Mouse (Mus musculus): ENCODE data around the gene Cacna1c. TPM values are rescaled to one million over a fixed set of nuclear protein-coding genes. Genes with fewer than 3 reads are reported as not detected.

The Cacna1c gene
- total RNA-seq, 2 experiments from 2014 or later, result 201 to 225 TPM

GRCm38 (mm10) chr6:119145109-119145508 is 51.1 kb downstream of the Cacna1c start:
- no peak for DNase-seq

- DNase-seq, result peak; percentile 75 to 76
Observed at GRCm38 (mm10) chr6:119139561-119139960, 56.7 kb downstream of the Cacna1c start.

- DNase-seq, result peak in 1 of 2 experiments; percentile 24
Observed at GRCm38 (mm10) chr6:119137768-119138167, 58.5 kb downstream of the Cacna1c start.

- DNase-seq, result no peak
Observed at GRCm38 (mm10) chr6:119132863-119133262, 63.4 kb downstream of the Cacna1c start.

- peak in 1 of 2 experiments; percentile 33 for DNase-seq
Observed at GRCm38 (mm10) chr6:119132111-119132735, 64.0 kb downstream of the Cacna1c start.

DNA sequence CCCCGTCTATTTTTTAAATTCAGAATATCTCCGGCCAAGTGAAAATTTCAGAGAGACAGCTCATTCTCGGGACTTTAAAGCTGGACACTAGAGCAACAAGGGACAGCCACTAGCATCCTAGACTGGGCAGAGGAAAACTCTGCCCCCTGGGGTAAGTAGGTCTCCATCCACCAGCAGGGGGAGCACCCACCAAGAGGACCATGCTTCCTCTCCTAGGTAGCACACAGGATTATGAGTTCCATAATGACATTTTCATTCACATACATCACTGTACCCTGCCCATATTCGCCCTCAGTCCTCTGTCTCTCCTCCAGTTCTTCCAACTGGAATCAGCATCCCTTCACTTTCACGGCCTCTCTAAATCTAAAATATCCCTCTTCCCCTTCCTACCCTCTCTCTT is 66.6 kb downstream of the Cacna1c start:
- peak; percentile 50 to 77 for DNase-seq

- DNase-seq, result no peak
Observed at GRCm38 (mm10) chr6:119128521-119128920, 67.7 kb downstream of the Cacna1c start.

DNA sequence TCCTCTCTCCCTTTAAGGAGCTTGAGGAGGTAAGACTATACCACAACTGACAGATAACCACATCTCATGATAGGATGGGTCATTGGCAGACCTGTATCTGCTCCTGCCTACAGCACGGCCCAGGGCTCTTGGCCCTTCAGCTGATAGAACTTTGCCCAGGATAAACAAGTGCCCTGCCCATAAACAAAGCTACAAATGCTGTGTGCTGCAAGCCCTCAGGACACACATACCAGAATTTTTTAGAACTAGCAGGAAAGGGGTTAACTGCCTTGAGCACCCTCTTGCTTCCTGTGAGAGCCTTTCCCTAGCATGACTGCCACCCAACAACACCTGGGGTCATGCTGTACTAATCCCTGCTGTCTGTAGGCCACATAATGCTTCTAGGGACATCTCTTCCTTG is 68.1 kb downstream of the Cacna1c start:
- DNase-seq, result no peak

- DNase-seq, result no peak
Observed at GRCm38 (mm10) chr6:119126991-119127390, 69.2 kb downstream of the Cacna1c start.

DNA sequence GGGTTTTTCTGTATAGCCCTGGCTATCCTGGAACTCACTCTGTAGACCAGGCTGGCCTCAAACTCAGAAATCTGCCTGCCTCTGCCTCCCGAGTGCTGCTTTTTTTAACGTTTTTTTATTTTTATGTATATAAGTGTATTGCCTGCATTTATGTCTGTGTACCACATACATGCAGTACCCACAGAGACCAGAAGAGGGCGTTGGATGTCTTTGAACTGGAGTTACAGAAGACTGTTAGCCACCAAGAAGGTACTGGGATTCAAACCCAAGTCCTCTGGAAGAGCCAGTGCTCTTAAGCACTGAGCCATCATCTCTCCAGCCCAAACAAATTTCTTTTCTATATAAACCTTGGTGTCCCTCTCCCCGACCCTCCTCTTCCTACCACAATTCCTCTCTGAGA is 77.8 kb downstream of the Cacna1c start:
- no peak for DNase-seq

GRCm38 (mm10) chr6:119116290-119116689 is 79.9 kb downstream of the Cacna1c start:
- no peak for DNase-seq

GRCm38 (mm10) chr6:119113362-119113761 is 82.9 kb downstream of the Cacna1c start:
- DNase-seq, result no peak

- DNase-seq, result no peak
Observed at GRCm38 (mm10) chr6:119110369-119110768, 85.8 kb downstream of the Cacna1c start.

DNA sequence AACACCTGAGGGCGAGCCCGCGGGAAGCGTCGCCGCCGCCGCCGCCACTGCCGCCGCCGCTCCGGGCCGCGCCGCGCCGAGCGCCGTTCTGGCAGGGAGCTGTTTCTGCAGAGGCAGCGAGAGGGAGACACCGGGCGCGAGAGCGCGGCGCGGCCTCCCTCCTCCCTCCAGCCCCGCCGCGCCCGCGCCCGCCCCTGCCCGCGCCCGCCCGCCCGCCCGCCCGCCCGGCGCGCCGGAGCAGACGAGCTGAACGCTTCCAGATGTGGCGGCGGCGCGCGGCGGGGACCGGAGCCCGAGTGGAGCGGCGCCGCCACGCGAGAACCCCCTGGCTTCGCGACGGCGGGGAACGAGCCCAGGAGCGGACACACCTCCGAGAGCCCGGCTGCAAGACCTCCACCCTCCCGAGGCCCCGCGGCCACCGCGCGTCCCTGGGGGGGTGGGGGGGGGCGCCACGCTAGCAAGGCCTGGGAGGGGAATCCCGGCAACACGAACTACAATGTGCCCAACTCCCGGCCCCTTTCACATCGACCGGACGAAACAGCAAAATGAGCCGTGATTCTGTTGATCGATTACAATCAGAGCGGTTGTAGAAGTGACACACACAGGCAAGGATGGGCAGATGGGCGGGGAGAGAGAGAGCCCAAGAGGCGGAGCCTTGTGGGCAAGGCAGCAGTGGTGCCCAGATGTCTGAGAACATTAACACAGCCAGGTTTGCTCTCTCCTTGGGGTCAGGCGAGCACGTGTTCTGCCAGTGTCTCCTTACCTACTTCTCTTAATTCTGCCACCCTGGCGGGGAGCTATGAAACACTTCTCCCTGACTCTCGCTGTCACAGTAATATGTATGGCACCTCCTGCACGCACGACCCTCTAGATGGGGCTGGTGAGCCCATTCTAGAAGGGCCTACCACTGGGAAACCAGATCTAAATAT is 87.5 kb downstream of the Cacna1c start:
- peak; percentile 56 to 73 for DNase-seq

DNA sequence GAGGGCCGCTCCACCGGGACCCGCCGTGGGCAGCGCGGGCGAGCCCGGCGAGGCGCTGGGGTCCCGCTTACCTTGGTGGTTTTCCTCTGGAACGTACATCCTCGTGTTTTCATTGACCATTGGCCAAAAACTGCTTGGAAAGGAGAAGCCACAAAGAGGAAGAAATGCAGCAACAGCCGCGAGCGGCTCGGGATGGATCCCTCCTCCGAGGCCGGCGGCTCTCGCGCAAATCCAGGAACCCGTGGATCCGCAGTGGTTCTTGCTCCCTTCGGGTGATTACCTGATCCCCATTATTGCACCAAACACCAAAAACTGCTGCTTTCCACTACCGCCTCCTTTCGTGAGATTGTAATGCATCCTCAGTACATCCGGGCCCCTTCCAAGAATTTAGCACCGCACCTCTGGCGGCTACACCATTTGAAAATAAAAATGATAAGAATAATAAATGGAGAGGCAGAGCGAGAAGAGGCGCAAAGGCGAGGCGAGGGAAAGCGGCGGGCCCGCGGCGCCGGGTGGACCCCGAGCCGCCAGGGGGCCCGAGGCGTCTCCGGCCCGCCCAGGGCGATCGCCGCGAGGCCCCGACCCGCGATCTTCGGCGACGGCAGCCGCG is 88.3 kb downstream of the Cacna1c start:
- peak in 1 of 2 experiments; percentile 57 for DNase-seq

DNA sequence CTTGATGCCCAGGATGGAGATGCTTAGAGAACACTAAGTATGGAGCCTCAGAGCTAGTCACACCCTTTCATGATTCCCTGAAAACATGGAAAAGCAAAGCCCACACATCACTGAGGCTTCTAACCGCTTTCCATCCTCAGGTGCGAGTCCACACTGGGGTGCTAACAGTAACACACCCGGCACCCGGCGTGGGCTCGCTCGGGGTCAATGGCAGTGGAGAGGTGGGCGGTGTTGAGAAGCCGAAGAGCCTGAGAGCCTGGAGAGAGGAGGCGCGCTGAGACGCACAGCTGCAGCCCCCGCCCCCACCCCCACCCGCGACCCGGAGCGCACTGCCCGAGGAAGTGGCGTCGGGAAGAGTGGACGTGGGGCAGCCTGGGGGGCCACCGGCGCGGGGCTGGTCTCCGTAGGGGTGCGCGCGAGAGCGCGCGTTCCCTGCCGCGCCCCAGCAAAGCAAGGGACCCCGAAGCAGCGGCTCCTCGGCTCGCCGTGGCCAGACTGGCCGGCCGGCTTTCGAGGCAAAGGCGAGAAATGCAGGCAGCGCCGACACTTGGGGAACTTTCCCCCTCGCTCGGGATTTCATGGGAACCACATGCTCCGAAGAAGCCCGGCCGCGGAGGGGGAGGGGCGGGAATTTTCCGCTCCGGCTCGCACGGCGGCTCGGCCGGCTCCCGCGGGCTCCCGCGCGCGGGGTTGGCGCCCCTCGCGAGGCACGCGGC is 88.9 kb downstream of the Cacna1c start:
- DNase-seq, result peak; percentile 42 to 65

DNA sequence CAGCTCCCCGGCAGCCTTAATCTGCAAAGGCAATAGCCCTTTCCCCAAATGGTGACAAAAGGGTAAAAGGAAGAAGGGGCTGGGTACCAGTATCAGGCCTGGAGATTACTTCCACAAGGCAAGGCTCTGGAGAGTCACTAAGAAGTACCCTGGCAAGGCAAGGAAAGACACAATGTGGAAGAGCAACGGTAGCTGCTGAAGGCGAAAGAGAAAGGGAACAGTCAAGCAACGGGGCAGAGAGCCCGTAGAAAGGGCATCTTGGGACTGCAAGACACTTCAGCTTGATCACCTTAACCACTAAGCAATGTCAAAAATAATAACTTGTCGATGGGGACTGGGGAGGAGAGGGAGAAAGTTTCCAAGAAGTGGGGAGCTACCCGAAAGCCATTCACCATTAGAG is 89.5 kb downstream of the Cacna1c start:
- DNase-seq, result no peak

DNA sequence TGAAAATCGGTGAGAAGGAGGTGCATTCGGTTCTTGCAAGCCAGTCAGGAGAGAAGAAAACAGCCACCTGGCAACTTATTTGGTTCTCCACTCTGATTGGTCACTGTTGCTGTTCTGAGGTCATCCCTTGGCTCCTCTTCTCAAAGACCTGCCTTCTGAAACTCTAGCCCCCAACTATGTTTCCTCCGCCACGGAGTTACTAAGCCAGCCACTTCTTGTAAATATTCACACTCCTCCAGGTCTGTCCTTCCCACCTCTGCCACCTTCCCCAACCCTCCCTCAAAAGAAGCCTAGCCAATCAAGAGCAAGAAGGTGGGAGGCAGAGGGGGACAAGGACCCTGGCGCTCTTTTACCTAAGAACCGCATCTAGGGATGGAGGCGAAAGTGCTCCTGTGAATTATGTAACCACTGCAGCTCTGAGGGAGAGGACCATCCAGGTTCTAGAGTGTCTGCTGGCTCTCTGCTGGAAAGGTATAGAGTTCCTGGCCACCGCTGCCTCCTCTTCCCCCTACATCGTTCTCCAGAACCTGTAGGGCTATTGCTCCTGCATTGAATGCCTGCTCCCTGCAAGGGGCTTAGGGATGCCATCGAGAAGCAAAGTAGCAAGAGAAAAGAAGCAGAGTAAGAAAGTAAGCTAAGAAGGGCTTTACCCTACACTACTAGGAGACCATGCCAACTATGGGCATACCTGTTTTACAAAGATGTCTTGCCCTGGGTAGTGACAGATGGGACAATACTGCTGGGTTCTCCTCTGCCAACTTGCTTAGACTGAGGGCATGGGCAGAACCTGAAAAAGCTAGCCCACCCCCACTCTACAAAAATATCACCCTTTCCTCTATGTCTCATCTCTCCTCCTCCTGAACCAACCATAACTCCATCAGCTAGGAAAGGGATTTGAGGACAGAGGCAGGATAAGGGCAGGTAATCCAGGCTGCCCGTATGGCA is 90.3 kb downstream of the Cacna1c start:
- DNase-seq, result no peak

DNA sequence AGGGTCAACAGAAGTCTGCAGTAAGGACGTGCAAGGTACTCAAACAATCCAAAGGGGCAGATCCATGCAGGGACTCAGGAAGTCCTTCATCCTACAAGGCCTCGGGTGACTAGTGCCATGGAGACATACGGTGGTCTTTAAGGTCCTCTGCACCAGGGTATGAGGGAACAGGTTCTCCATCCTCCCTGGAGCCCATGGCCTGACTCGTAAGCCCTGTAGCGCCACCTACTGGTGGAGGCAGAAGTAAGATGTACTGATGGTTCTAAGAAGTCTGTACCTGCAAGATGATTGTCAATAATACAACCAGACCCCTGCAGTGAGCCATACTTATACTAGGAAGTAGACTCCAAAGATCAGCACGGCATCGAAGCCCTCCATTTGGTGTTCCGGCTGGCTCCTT is 92.0 kb downstream of the Cacna1c start:
- peak; percentile 70 to 88 for DNase-seq

GRCm38 (mm10) chr6:119102936-119103335 is 93.3 kb downstream of the Cacna1c start:
- DNase-seq, result no peak

DNA sequence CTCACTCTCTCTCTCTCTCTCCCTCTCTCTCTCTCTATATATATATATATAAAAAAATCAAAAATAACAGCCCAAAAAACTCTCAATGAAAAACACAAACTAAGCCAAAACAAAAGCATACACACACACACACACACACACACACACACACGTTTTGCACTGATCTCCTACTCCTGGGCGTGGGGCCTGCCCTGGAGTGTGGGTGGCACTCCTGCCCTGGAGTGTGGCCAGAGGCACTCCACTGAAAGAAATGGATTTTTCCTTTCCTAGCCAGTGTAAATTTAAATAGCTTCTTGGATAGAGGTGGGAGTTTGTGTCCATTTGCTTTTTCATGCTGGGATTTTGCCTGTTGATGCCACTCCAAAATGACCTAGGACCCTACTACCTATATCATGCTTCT is 96.9 kb downstream of the Cacna1c start:
- DNase-seq, result no peak
